Mouse (Mus musculus): ENCODE data around the gene Ttc9b.
A peak's percentile ranks its signal among the peaks of the same experiment; 100 is the strongest.

GRCm38 (mm10) chr7:27685681-27686080 lies 32.0 kb downstream of the Ttc9b start:
- peak; percentile 26 for TF ChIP-seq CTCF (conservative IDR thresholded peaks at IDR 0.05; ENCODE audit: low read length)
- no peak for TF ChIP-seq NANOG (IDR thresholded peaks at IDR 0.05; ENCODE audit: borderline replicate concordance, low read length)
- TF ChIP-seq POU5F1 (IDR thresholded peaks at IDR 0.05; ENCODE audit: borderline replicate concordance, low read length), result no peak

Measured in E14TG2a.4 (cell line).